Mouse (Mus musculus) myocyte (in vitro differentiated cells): ENCODE data around the gene Gm49510.

ENCODE experiments used
- CEBPB ChIP-seq: IDR thresholded peaks from 2 replicates; pipeline ENCODE4 v1.6.1; 2011; ENCODE audit warnings: mild to moderate bottlenecking, moderate library complexity; ENCODE audit not compliant: poor library complexity, insufficient read depth, severe bottlenecking
- E2F4 ChIP-seq: IDR thresholded peaks from one replicate; pipeline ENCODE4 v1.6.1; 2011; ENCODE audit warnings: mild to moderate bottlenecking, control low read depth, moderate library complexity; ENCODE audit not compliant: insufficient read depth
- MAX ChIP-seq: IDR thresholded peaks from one replicate; pipeline ENCODE4 v1.6.1; 2011; ENCODE audit warnings: low read depth, mild to moderate bottlenecking, control low read depth
- MYOD1 ChIP-seq, 3 experiments: IDR thresholded peaks; one replicate each; pipeline ENCODE4 v1.6.1; 2011; ENCODE audit warnings: control low read depth in 2 of 3, low read depth in 2 of 3, mild to moderate bottlenecking in 2 of 3, moderate library complexity in 1 of 3; ENCODE audit not compliant: insufficient read length in 2 of 3, control insufficient read depth in 1 of 3
- POLR2A ChIP-seq: IDR thresholded peaks from one replicate; pipeline ENCODE4 v1.6.1; 2011; ENCODE audit warnings: low read depth, mild to moderate bottlenecking, control low read depth, moderate library complexity; ENCODE audit not compliant: insufficient read length
- POLR2AphosphoS2 ChIP-seq: IDR thresholded peaks from one replicate; pipeline ENCODE4 v1.6.1; 2011; ENCODE audit warnings: low read depth, control low read depth; ENCODE audit not compliant: insufficient read length
- SRF ChIP-seq: IDR thresholded peaks from one replicate; pipeline ENCODE4 v1.6.1; 2011; ENCODE audit warnings: low read depth; ENCODE audit not compliant: control insufficient read depth, insufficient read length
- TCF12 ChIP-seq: IDR thresholded peaks from one replicate; pipeline ENCODE4 v1.6.1; 2011; ENCODE audit warnings: mild to moderate bottlenecking, control low read depth; ENCODE audit not compliant: poor library complexity, insufficient read depth, severe bottlenecking
- USF1 ChIP-seq: IDR thresholded peaks from one replicate; pipeline ENCODE4 v1.6.1; 2011; ENCODE audit warnings: low read depth, mild to moderate bottlenecking, control low read depth, moderate library complexity

DNA sequence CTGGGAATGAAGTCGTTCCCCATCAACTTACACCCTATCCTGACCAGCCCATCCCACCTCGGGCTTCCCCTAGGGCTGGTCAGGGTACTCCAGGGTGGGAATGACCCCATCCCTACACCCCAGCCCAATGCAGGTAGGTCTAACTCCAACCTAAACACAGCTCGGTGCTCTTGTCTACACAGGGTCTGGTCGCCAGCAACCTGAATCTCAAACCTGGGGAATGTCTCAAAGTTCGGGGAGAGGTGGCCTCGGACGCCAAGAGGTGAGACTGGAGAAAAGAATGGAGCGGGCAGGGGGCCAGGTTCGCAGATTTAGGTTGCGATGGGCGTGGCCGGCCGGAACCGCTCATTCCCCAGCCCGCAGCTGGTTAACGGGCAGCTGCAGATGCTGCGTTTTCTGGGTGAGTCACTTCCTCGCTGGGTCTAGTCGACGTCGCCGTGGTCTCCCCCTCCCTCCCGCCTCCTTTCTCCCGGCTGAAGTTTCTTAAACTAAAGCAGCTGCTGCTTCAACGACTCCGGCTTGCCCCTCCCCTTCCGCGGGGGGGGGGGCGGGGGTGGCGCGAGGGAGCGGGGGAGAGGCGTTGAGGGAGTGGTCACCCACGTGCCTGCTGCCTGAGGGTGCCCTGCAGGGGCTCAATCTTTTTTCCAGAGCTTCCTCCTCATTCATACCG lies 28.5 kb downstream of the Gm49510 start:
- TF ChIP-seq E2F4 (peak; percentile 18), MYOD1 (IDR thresholded peaks at IDR 0.05; ENCODE audit: control insufficient read depth in 1 of 3, insufficient read length in 2 of 3, low read depth in 2 of 3) (peak; percentile 59 to 87 (median 85)), MAX (no peak), POLR2A (peak; percentile 70), TCF12 (peak; percentile 70), CEBPB (0 out of 2 replicates have a peak, but pooled peaks have one; percentile 1), POLR2AphosphoS2 (peak; percentile 96), SRF (peak; percentile 77), USF1 (peak; percentile 46)
